Mouse (Mus musculus): ENCODE results near the gene Rxylt1. TPM values are rescaled to one million over a fixed set of nuclear protein-coding genes. Genes with fewer than 3 reads are reported as not detected.

Gene Rxylt1
- polyA plus RNA-seq, 1 experiment from 2014 or later = 31.8 TPM

- H3K9me3 ChIP-seq = no peaks in the 10 kb centered on the region
- WGBS = 80% methylated on average over 5 of the region's 5 CpGs
- DNase-seq (ENCODE audit: low spot score) = no peak
- peaks cover 4% of the 10 kb centered on the region; the same call in 1 of the 2 replicates for H3K36me3 ChIP-seq
- H3K4me3 ChIP-seq = no peak overlapping the region
- no peak overlapping the region for H3K27ac ChIP-seq
- no peaks in the 10 kb centered on the region for H3K27me3 ChIP-seq (ENCODE audit: insufficient read depth, poor library complexity, severe bottlenecking)
- H3K4me1 ChIP-seq (replicated peaks) = no peaks in the 10 kb centered on the region
These were observed 66.8 kb downstream of the Rxylt1 start for GRCm38 (mm10) chr10:122030420-122030819.

DNA sequence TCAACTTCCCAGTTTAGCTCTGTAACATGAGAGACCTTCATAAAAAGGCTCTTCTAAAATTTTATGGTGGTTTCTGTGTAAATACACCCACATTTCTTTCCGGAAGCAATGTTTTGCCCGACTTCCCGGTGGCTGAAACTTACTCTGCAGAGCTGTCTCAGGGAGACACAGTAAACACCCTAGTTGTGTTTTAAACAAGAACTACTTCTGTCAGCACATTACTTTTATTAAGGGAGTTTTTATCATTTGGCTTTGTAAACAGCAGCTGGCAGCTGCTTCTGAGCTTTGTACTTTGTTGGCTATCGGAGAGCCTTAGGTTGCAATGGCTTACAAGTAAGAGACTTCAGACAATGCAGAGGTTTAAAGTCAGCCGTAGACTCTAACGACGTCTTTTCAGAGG lies 67.4 kb downstream of the Rxylt1 start:
- H3K4me1 ChIP-seq (replicated peaks) = no peaks in the 10 kb centered on the region
- DNase-seq (ENCODE audit: low spot score) = no peak
- H3K4me3 ChIP-seq = no peak overlapping the region
- no peak overlapping the region for H3K27ac ChIP-seq
- H3K27me3 ChIP-seq (ENCODE audit: insufficient read depth, poor library complexity, severe bottlenecking) = no peaks in the 10 kb centered on the region
- no peaks in the 10 kb centered on the region for H3K9me3 ChIP-seq
- H3K36me3 ChIP-seq = peaks cover 9% of the 10 kb centered on the region; the same call in 1 of the 2 replicates
- WGBS = 88% methylated on average over 7 of the region's 7 CpGs

Other genes starting within 250 kb of the Rxylt1 start
- 10.7 and 17.8 TPM in 2 replicates for gene Srgap1, start 50.1 kb downstream of the Rxylt1 start, polyA plus RNA-seq (2016; fragmentation: Nextera tagmentation; extraction: Ambion mirVana)

All from hindbrain, embryonic 10.5 days (tissue).